Mouse (Mus musculus): ENCODE data around the gene Mcm9. TPM values are rescaled to one million over a fixed set of nuclear protein-coding genes. Genes with fewer than 3 reads are reported as not detected.
A peak's percentile ranks its signal among the peaks of the same experiment; 100 is the strongest.
"Not testable (repeated sequence)": the region's sequence is repeated elsewhere in the genome, so short reads cannot be mapped to it uniquely, and the experiment has no call there.

Mcm9 gene
- polyA plus RNA-seq, 1 experiment from 2014 or later = 9.3 TPM

GRCm38 (mm10) chr10:53512491-53512890 is 117.7 kb downstream of the Mcm9 start:
- 60% methylated on average over 1 of the region's 1 CpGs for WGBS
- H3K36me3 ChIP-seq = no peaks in the 10 kb centered on the region

GRCm38 (mm10) chr10:53509158-53509773 is 121.0 kb downstream of the Mcm9 start:
- ATAC-seq (ENCODE audit: insufficient number of reproducible peaks, low FRiP score, low TSS enrichment, low read depth) = 0 out of 2 replicates have a peak, but pooled peaks have one; percentile 69

More at GRCm38 (mm10) chr10:53512491-53512890, 117.7 kb downstream of the Mcm9 start:
- no peak overlapping the region for H3K4me2 ChIP-seq
- H3K27me3 ChIP-seq = no peaks in the 10 kb centered on the region
- no peak overlapping the region for H3K4me3 ChIP-seq
- H3K27ac ChIP-seq = no peak overlapping the region
- no peak for ATAC-seq (ENCODE audit: insufficient number of reproducible peaks, low FRiP score, low TSS enrichment, low read depth)
- H3K9me3 ChIP-seq = no peaks in the 10 kb centered on the region
- H3K4me1 ChIP-seq = peaks cover 3% of the 10 kb centered on the region; the same call in 1 of the 2 replicates
- H3K9ac ChIP-seq = no peak overlapping the region

DNA sequence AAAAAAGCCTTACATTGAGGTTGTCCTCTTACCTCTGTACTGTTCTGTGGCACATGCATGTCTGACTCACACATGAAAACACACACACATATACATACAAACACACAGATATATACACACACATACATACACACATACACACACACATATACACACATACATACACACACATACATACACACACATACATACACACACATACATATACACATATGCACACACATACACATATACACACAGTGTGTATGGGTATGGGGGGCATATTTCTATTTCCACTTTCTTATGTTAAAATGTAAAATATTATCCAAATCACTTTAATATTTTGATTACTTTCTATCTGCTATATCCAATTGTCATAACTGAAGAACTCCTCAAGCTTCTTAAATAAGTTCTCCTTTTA is 121.6 kb downstream of the Mcm9 start:
- ATAC-seq (ENCODE audit: insufficient number of reproducible peaks, low FRiP score, low TSS enrichment, low read depth) = no peak
- no peak overlapping the region for H3K4me2 ChIP-seq
- no peaks in the 10 kb centered on the region for H3K9me3 ChIP-seq
- peaks cover 5% of the 10 kb centered on the region; the same call in 1 of the 2 replicates for H3K4me1 ChIP-seq
- no peaks in the 10 kb centered on the region for H3K36me3 ChIP-seq
- H3K27me3 ChIP-seq = no peaks in the 10 kb centered on the region
- no peak overlapping the region for H3K9ac ChIP-seq
- H3K27ac ChIP-seq = no peak overlapping the region
- no peak overlapping the region for H3K4me3 ChIP-seq

More at GRCm38 (mm10) chr10:53509158-53509773, 121.0 kb downstream of the Mcm9 start:
- Histone ChIP-seq H3K9ac (no peak overlapping the region), H3K27ac (no peak overlapping the region), H3K9me3 (no peaks in the 10 kb centered on the region), H3K4me2 (no peak overlapping the region), H3K4me1 (peaks cover 5% of the 10 kb centered on the region; the same call in 1 of the 2 replicates), H3K4me3 (no peak overlapping the region), H3K36me3 (no peaks in the 10 kb centered on the region), H3K27me3 (no peaks in the 10 kb centered on the region)
- 26% methylated on average over 6 of the region's 6 CpGs for WGBS

DNA sequence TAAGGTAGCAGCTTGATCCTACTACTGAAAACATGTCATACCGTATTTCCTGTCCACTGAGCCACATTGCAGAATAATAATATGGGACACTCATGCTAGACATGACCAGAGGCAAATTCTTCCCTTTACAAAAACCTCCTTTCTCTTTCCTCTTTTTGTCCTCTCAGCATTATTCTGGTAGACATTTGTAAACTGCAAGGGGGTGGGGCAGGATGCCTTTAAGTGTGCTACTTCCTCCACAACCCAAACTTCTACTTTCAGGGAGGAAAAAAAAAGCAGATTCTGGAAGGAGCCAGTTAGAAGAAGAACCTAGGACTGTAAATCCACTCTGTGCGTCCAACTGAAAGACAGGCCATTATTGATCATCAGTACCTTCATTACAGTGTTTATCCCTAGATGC is 124.7 kb downstream of the Mcm9 start:
- Histone ChIP-seq H3K27ac (no peak overlapping the region), H3K4me3 (no peak overlapping the region), H3K9ac (no peak overlapping the region), H3K27me3 (no peaks in the 10 kb centered on the region), H3K9me3 (no peaks in the 10 kb centered on the region), H3K4me2 (no peak overlapping the region), H3K36me3 (no peaks in the 10 kb centered on the region), H3K4me1 (peaks cover 8% of the 10 kb centered on the region)
- 69% methylated on average over 2 of the region's 2 CpGs for WGBS
- no peak for ATAC-seq (ENCODE audit: insufficient number of reproducible peaks, low FRiP score, low TSS enrichment, low read depth)

GRCm38 (mm10) chr10:53505069-53505468 is 125.2 kb downstream of the Mcm9 start:
- H3K27ac ChIP-seq = no peak overlapping the region
- 41% methylated on average over 3 of the region's 3 CpGs for WGBS
- no peak for ATAC-seq (ENCODE audit: insufficient number of reproducible peaks, low FRiP score, low TSS enrichment, low read depth)

GRCm38 (mm10) chr10:53502875-53503816 is 127.1 kb downstream of the Mcm9 start:
- H3K4me3 ChIP-seq = no peak overlapping the region
- no peak for ATAC-seq (ENCODE audit: insufficient number of reproducible peaks, low FRiP score, low TSS enrichment, low read depth)
- H3K27me3 ChIP-seq = no peaks in the 10 kb centered on the region
- no peaks in the 10 kb centered on the region for H3K9me3 ChIP-seq
- H3K27ac ChIP-seq = no peak overlapping the region
- peaks cover 5% of the 10 kb centered on the region for H3K4me1 ChIP-seq
- 0 out of 2 replicates have a peak overlapping the region, but pooled peaks have one; percentile 14 for H3K4me2 ChIP-seq
- no peak overlapping the region for H3K9ac ChIP-seq
- no peaks in the 10 kb centered on the region for H3K36me3 ChIP-seq
- WGBS = 44% methylated on average over 21 of the region's 21 CpGs

More at GRCm38 (mm10) chr10:53505069-53505468, 125.2 kb downstream of the Mcm9 start:
- Histone ChIP-seq H3K4me3 (no peak overlapping the region), H3K9ac (no peak overlapping the region), H3K9me3 (no peaks in the 10 kb centered on the region), H3K36me3 (no peaks in the 10 kb centered on the region), H3K4me1 (peaks cover 8% of the 10 kb centered on the region), H3K27me3 (no peaks in the 10 kb centered on the region), H3K4me2 (no peak overlapping the region)

DNA sequence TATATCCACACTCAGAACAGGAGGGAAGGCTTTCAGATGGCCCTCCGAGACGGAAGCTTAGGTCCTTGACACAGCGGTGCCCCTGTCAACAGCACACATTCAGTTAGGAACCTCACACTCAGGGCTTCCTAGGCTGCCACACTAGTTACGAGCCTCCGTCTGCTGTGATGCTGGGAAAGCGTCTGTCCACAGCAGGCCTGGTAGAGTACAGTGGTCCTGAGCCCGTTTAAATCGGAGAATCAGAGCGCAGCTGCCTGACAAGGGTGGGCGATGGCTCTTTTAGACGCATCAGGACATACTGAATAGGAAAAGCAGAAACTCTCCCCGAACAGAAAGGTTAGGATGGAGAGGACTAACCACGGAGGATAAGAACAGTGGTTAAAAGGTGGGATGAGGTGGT is 127.8 kb downstream of the Mcm9 start:
- Histone ChIP-seq H3K36me3 (no peaks in the 10 kb centered on the region), H3K4me3 (no peak overlapping the region), H3K9ac (no peak overlapping the region), H3K4me1 (peaks cover 5% of the 10 kb centered on the region), H3K9me3 (no peaks in the 10 kb centered on the region), H3K27ac (no peak overlapping the region), H3K4me2 (no peak overlapping the region), H3K27me3 (no peaks in the 10 kb centered on the region)
- ATAC-seq (ENCODE audit: insufficient number of reproducible peaks, low FRiP score, low TSS enrichment, low read depth) = no peak; the same call in 1 of the 2 replicates
- WGBS = 82% methylated on average over 13 of the region's 13 CpGs

GRCm38 (mm10) chr10:53499518-53499917 is 130.7 kb downstream of the Mcm9 start:
- Histone ChIP-seq H3K9ac (no peak overlapping the region), H3K27ac (no peak overlapping the region), H3K27me3 (no peaks in the 10 kb centered on the region), H3K4me3 (no peak overlapping the region), H3K4me2 (no peak overlapping the region), H3K4me1 (peaks cover 5% of the 10 kb centered on the region), H3K9me3 (no peaks in the 10 kb centered on the region), H3K36me3 (no peaks in the 10 kb centered on the region)
- no peak for ATAC-seq (ENCODE audit: insufficient number of reproducible peaks, low FRiP score, low TSS enrichment, low read depth)

DNA sequence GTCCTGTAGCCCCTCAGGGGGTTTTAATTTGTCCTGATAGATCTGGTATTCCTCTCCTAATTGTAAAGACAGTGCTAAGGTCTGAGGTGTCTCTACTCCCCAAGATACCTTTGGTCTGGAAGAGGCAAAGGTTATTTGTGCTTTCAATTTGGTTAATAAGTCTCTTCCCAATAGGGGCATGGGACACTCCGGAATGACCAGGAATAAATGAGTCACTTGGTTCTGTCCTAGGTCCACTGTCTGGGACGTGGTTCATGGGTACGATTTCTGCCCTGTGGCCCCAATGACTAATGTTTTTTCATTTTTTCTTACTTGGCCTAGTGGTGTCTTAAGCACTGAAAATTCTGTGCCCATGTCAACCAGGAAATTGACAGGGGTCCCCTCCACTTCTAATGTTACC is 134.9 kb downstream of the Mcm9 start:
- H3K4me1 ChIP-seq; H3K4me3 ChIP-seq; H3K36me3 ChIP-seq; H3K27ac ChIP-seq; H3K4me2 ChIP-seq; H3K9ac ChIP-seq; ATAC-seq (ENCODE audit: insufficient number of reproducible peaks, low FRiP score, low TSS enrichment, low read depth); H3K27me3 ChIP-seq; H3K9me3 ChIP-seq: not testable (repeated sequence)
- WGBS = 97% methylated on average over 3 of the region's 3 CpGs

- no peak for ATAC-seq (ENCODE audit: insufficient number of reproducible peaks, low FRiP score, low TSS enrichment, low read depth)
- 94% methylated on average over 13 of the region's 13 CpGs for WGBS
Measured at GRCm38 (mm10) chr10:53493954-53494353, 136.3 kb downstream of the Mcm9 start.

More at GRCm38 (mm10) chr10:53493954-53494353, 136.3 kb downstream of the Mcm9 start:
- Histone ChIP-seq H3K4me3 (no peak overlapping the region), H3K4me1 (0 out of 2 replicates have a peak, but pooled peaks cover 2% of the 10 kb centered on the region), H3K36me3 (no peaks in the 10 kb centered on the region), H3K4me2 (no peak overlapping the region), H3K27ac (no peak overlapping the region), H3K9ac (no peak overlapping the region), H3K9me3 (no peaks in the 10 kb centered on the region), H3K27me3 (no peaks in the 10 kb centered on the region)

All from limb, embryonic 15.5 days (tissue).